Mouse (Mus musculus): ENCODE data around the gene Rnf20. TPM values are rescaled to one million over a fixed set of nuclear protein-coding genes. Genes with fewer than 3 reads are reported as not detected.
"Not testable (repeated sequence)": the region's sequence is repeated elsewhere in the genome, so short reads cannot be mapped to it uniquely, and the experiment has no call there.

Rnf20 gene
- polyA plus RNA-seq, 1 experiment from 2014 or later = 68.2 TPM

DNA sequence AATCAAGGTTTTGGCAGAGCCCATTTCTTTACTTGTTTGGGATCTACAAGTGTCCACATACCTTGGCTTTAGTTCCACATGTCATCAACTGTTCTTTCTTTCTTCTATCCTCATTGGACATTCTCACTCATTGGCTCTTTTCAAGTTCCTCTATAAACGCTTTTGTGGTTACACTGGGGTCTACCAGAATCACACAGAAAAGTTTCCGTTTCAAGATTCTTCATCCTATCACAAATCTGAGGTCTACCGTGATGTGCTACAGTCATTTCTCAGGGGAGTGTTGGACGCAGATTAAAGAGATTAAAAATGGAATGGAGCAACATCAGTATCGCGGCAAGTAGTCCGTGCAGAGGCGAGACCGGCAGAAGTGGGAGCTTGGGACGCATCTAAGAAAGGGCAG is 14.9 kb upstream of the Rnf20 start:
- Histone ChIP-seq H3K9ac (replicated peaks) (no peak overlapping the region), H3K27me3 (no peaks in the 10 kb centered on the region), H3K36me3 (no peaks in the 10 kb centered on the region), H3K4me3 (no peak overlapping the region), H3K9me3 (no peaks in the 10 kb centered on the region), H3K4me2 (replicated peaks) (no peak overlapping the region), H3K4me1 (no peaks in the 10 kb centered on the region), H3K27ac (replicated peaks) (no peak overlapping the region)
- WGBS = 93% methylated on average over 10 of the region's 10 CpGs
- ATAC-seq (ENCODE audit: low FRiP score, low read depth) = no peak

DNA sequence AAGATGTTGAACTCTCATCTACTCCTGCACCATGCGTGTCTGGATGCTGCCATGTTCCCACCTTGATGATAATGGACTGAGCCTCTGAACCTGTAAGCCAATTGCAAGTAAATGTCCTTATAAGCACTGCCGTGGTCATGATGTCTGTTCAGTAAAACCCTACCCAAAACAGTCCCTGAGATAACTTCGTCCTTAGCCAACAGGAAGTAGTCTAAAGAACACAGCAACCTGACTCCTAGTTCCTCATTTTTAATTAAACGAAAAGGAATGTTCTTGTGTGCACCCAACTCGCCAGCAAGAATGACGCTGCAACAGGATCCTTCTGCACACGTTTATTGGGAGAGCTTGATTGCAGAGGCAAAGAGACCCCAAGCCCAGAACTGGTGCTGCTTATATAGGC is 11.9 kb upstream of the Rnf20 start:
- ATAC-seq (ENCODE audit: low FRiP score, low read depth); H3K9me3 ChIP-seq; H3K27ac ChIP-seq (replicated peaks); H3K27me3 ChIP-seq; H3K4me2 ChIP-seq (replicated peaks); H3K4me1 ChIP-seq; H3K36me3 ChIP-seq; H3K9ac ChIP-seq (replicated peaks); H3K4me3 ChIP-seq: not testable (repeated sequence)
- 90% methylated on average over 7 of the region's 7 CpGs for WGBS

DNA sequence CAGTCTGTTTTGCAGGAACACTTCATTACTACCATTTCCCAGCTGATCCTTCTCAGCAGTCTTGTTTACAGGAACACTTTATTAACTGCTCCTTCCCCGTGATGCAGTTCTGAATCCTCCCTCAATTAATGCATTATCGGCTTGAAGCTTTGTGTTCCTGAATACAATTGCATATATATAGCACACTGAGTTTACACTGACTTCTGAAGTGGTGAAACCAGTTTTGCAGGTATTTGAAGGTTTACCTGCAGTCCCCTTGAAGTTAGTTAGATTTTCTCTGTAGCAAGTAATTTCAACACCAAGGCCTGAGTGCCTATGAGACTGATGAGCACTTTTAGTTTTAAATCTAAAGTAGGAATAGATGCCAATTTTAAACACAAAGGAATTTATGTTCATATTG is 9.5 kb upstream of the Rnf20 start:
- 85% methylated on average over 2 of the region's 2 CpGs for WGBS
- no peak for ATAC-seq (ENCODE audit: low FRiP score, low read depth)

DNA sequence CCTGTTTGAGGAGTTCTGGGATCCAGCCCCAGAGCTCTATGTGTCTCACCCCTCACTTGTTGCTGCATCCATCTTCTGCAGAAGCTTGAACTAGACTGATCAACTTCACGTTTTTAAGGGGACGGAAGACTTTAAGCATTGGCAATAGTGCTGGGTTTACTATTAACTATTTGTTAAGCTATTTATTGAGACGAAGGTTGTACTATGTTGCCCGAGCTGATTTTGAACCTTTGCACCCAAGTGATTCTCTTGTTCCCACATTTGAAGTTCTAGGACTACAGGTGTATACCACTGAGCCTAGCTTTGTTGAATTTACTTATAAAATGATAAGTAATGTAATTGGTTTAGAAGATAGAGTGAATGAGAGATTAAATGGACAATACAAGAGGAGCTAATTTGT is 7.9 kb upstream of the Rnf20 start:
- no peak overlapping the region for H3K27ac ChIP-seq (replicated peaks)
- 90% methylated on average over 4 of the region's 4 CpGs for WGBS
- H3K9me3 ChIP-seq = no peaks in the 10 kb centered on the region
- no peak overlapping the region for H3K4me2 ChIP-seq (replicated peaks)
- H3K27me3 ChIP-seq = no peaks in the 10 kb centered on the region
- no peak for ATAC-seq (ENCODE audit: low FRiP score, low read depth)
- H3K9ac ChIP-seq (replicated peaks) = no peak overlapping the region
- H3K4me3 ChIP-seq = no peak overlapping the region
- H3K36me3 ChIP-seq = no peaks in the 10 kb centered on the region
- no peaks in the 10 kb centered on the region for H3K4me1 ChIP-seq

More for the DNA sequence above, 9.5 kb upstream of the Rnf20 start:
- Histone ChIP-seq H3K9me3 (no peaks in the 10 kb centered on the region), H3K4me1 (no peaks in the 10 kb centered on the region), H3K4me2 (replicated peaks) (no peak overlapping the region), H3K36me3 (no peaks in the 10 kb centered on the region), H3K27ac (replicated peaks) (no peak overlapping the region), H3K4me3 (no peak overlapping the region), H3K9ac (replicated peaks) (no peak overlapping the region), H3K27me3 (no peaks in the 10 kb centered on the region)

DNA sequence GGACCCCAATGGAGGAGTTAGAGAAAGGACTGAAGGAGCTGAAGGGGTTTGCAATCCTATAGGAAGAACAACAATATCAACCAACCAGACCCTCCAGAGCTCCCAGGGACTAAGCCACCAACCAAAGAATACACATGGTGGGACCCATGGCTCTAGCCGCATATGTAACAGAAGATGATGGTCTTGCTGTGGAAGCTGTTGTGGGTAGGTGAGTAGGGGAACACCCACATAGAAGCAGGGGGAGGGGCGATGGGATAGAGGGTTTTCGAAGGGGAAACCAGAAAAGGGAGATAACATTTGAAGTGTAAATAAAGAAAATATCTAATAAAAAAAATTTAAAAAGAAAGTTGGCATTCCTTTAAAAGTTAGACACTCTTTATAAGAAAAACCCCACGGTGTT is 6.8 kb upstream of the Rnf20 start:
- not testable (repeated sequence) for ATAC-seq (ENCODE audit: low FRiP score, low read depth); H3K9ac ChIP-seq (replicated peaks); H3K36me3 ChIP-seq; H3K27me3 ChIP-seq; H3K9me3 ChIP-seq; H3K27ac ChIP-seq (replicated peaks); H3K4me3 ChIP-seq; H3K4me2 ChIP-seq (replicated peaks); H3K4me1 ChIP-seq
- 88% methylated on average over 4 of the region's 4 CpGs for WGBS

DNA sequence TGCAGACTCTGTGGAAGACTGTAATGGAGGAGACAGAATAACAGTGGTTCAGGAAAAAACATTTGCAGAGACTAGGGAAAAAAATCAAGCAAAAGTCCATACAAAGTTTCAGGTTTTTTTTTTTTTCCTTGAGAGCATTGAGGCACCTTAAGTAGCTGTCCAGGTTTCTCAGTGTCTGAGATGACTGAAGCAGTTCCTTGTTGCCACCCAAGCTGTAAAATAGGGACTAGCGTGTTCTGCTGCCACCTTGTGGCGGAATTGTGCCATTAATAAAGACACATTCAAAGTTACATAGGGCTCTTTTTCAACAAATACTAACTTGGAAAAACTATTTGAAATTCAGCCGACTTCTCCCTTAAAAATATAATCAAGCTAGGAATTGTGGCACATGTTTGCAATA is 4.8 kb upstream of the Rnf20 start:
- no peaks in the 10 kb centered on the region for H3K4me1 ChIP-seq
- no peak overlapping the region for H3K4me3 ChIP-seq
- ATAC-seq (ENCODE audit: low FRiP score, low read depth) = no peak
- no peak overlapping the region for H3K27ac ChIP-seq (replicated peaks)
- WGBS = 7% methylated on average over 3 of the region's 3 CpGs
- H3K9ac ChIP-seq (replicated peaks) = no peak overlapping the region
- H3K9me3 ChIP-seq = no peaks in the 10 kb centered on the region
- no peak overlapping the region for H3K4me2 ChIP-seq (replicated peaks)
- no peaks in the 10 kb centered on the region for H3K36me3 ChIP-seq
- H3K27me3 ChIP-seq = no peaks in the 10 kb centered on the region

DNA sequence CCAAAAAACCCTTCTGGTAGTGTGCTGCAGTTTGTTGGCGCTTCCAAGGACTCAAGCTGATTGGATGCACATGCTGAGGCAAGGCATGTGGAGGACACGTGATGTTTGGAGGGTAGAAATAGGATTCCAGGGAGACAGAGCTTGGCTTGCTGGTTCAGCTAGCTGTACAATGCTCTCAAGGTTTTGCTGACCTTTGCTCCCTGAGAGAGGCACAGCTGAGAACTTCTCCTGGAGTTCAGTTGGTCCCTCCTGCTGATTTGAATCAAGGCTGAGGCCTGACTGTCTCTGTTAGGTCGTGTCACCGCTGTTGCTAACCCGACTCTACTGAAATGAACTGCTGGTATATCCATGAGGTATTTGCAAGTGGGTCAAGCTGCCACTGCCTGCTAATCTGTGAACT is 2.9 kb upstream of the Rnf20 start:
- ATAC-seq (ENCODE audit: low FRiP score, low read depth) = no peak
- H3K27ac ChIP-seq (replicated peaks) = no peak overlapping the region
- 0 out of 2 replicates have a peak, but pooled peaks cover under 1% of the 10 kb centered on the region for H3K36me3 ChIP-seq
- WGBS = 79% methylated on average over 5 of the region's 5 CpGs
- H3K4me3 ChIP-seq = no peak overlapping the region
- no peak overlapping the region for H3K9ac ChIP-seq (replicated peaks)
- H3K4me2 ChIP-seq (replicated peaks) = no peak overlapping the region
- peaks cover 4% of the 10 kb centered on the region for H3K4me1 ChIP-seq
- H3K9me3 ChIP-seq = no peaks in the 10 kb centered on the region
- H3K27me3 ChIP-seq = no peaks in the 10 kb centered on the region

DNA sequence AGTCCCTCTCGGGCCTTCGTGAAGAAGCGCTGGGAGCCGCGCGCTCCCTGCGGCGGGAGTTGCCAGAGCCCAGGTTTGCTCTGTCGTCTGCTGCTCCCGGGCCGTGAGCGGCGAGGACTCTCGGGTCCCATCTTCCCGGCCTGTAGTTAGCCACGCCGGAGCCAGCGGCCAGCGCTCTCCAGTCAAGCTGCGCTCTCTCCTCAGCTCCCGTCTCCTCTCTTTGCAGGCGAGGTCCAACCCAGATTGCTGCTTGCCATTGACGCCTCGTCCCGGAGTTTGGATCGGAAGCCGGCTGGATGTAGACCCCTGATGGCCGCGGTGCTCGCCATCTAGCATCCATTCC is 304 bp downstream of the Rnf20 start:
- peak; percentile 82; the same call in 1 of the 2 replicates for ATAC-seq (ENCODE audit: low FRiP score, low read depth)
- Histone ChIP-seq H3K4me3 (peak overlapping the region; percentile 60), H3K4me1 (peaks cover 4% of the 10 kb centered on the region), H3K27ac (replicated peaks) (peak overlapping the region; percentile 78), H3K9ac (replicated peaks) (peak overlapping the region; percentile 82), H3K27me3 (no peaks in the 10 kb centered on the region), H3K9me3 (no peaks in the 10 kb centered on the region), H3K36me3 (peaks cover 30% of the 10 kb centered on the region), H3K4me2 (replicated peaks) (peak overlapping the region; percentile 80)
- under 1% methylated on average over 30 of the region's 30 CpGs for WGBS

DNA sequence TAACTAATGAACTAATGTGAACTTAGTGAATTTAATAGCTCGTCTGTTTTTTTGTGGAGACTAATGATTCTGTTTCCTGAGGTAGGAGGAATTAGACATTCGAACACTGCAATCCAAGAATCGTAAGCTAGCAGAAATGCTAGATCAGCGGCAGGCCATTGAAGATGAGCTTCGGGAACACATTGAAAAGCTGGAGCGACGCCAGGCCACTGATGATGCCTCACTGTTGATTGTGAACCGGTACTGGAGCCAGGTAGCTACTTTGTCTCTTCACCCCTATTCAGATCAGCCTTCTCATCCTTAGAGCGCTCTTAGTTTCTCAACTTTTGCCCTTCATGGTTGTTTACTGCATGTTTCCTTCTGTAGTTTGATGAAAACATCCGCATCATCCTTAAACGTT is 6.0 kb downstream of the Rnf20 start:
- H3K9ac ChIP-seq (replicated peaks) = no peak overlapping the region
- peaks cover 64% of the 10 kb centered on the region for H3K36me3 ChIP-seq
- no peaks in the 10 kb centered on the region for H3K27me3 ChIP-seq
- H3K4me3 ChIP-seq = no peak overlapping the region
- peaks cover 4% of the 10 kb centered on the region for H3K4me1 ChIP-seq
- WGBS = 94% methylated on average over 11 of the region's 11 CpGs
- H3K27ac ChIP-seq (replicated peaks) = no peak overlapping the region
- no peak for ATAC-seq (ENCODE audit: low FRiP score, low read depth)
- no peaks in the 10 kb centered on the region for H3K9me3 ChIP-seq
- H3K4me2 ChIP-seq (replicated peaks) = no peak overlapping the region

DNA sequence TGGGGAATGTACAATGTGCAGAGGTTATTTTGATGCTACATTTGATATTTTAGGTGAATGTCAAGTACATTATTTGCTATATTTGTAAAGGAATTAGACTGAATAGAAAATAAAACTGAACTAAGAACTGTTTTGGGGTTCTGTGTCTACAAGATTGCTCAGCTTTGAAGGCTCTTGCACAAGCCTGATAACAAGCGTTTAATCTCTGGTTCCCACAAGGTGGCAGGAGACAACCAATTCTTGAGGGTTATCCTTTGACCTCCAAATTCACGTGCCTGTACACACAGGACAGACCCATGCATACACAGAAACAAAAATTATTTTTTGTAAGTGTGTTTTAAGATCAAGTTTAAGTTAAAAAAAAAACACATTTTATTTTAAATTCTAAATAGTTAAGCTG is 8.1 kb downstream of the Rnf20 start:
- 68% methylated on average over 2 of the region's 2 CpGs for WGBS
- no peak for ATAC-seq (ENCODE audit: low FRiP score, low read depth)
- peaks cover 70% of the 10 kb centered on the region for H3K36me3 ChIP-seq
- no peak overlapping the region for H3K4me2 ChIP-seq (replicated peaks)
- no peak overlapping the region for H3K4me3 ChIP-seq
- H3K27ac ChIP-seq (replicated peaks) = no peak overlapping the region
- no peaks in the 10 kb centered on the region for H3K9me3 ChIP-seq
- H3K4me1 ChIP-seq = no peaks in the 10 kb centered on the region
- no peaks in the 10 kb centered on the region for H3K27me3 ChIP-seq
- no peak overlapping the region for H3K9ac ChIP-seq (replicated peaks)

DNA sequence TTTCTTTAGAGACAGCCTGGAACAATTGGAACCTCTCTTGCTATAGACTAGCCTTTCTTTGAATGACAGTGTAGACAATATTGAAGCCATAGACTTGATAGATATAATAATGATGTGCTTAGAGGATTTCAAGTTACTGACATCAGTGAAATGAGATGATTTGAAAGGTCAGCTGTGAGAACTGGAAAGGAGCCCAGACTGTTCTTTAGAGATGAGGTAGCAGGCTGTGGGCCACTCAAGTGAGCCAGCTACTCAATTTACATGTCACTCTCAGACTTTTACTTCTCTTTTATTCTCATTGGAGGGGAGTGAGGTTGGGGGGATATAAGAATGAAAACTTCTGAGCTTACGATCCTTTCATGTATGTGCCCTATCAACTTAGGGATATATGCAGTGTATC is 27.6 kb downstream of the Rnf20 start:
- Histone ChIP-seq H3K27me3 (no peaks in the 10 kb centered on the region), H3K9me3 (no peaks in the 10 kb centered on the region), H3K9ac (replicated peaks) (no peak overlapping the region), H3K27ac (replicated peaks) (no peak overlapping the region), H3K4me1 (no peaks in the 10 kb centered on the region), H3K36me3 (peaks cover 60% of the 10 kb centered on the region), H3K4me3 (no peak overlapping the region), H3K4me2 (replicated peaks) (no peak overlapping the region)
- no peak for ATAC-seq (ENCODE audit: low FRiP score, low read depth)
- WGBS = 87% methylated on average over 1 of the region's 1 CpGs

DNA sequence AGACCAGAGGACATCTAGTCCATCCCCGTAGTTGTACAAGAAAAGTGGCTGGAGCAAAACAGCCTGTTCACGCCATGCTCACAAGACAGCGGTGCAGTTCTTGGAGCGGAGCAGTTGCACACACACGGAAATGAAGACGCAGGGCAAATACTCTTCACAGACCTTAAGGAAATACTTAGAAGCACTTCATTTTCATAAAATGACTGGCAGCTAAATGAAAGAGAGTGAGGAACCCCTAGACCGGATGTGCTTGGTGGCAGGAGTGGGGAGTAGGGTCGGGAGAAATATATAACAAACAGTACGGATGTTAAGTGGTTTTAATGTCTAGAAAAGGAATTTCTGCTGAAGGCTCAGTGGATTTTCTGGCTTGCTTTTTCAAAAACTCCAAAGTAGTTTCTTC is 29.9 kb downstream of the Rnf20 start:
- H3K9me3 ChIP-seq = no peaks in the 10 kb centered on the region
- no peak overlapping the region for H3K4me3 ChIP-seq
- no peaks in the 10 kb centered on the region for H3K27me3 ChIP-seq
- no peak overlapping the region for H3K9ac ChIP-seq (replicated peaks)
- ATAC-seq (ENCODE audit: low FRiP score, low read depth) = no peak
- H3K4me2 ChIP-seq (replicated peaks) = no peak overlapping the region
- peaks cover 47% of the 10 kb centered on the region for H3K36me3 ChIP-seq
- H3K4me1 ChIP-seq = no peaks in the 10 kb centered on the region
- WGBS = 93% methylated on average over 9 of the region's 9 CpGs
- no peak overlapping the region for H3K27ac ChIP-seq (replicated peaks)

DNA sequence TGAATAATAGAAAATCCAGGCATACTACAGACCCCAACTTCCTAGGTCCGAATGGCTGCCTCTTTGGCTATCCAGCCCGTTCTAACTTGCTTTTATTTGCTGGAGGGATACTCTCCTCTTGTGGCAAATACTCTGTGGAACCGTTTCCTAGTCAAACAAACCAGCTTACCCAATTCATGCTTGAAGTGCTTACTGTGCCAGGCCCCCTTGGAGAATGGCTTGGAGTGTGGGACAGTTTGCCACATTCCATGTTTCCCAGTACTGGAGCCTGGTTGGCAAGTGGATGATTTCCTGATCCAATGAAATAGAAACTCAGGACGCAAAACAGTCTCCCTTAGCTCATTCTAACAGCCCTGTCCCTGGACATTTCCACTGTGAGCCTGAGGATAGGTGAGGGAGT is 30.4 kb downstream of the Rnf20 start:
- Histone ChIP-seq H3K9me3 (no peaks in the 10 kb centered on the region), H3K27ac (replicated peaks) (no peak overlapping the region), H3K9ac (replicated peaks) (no peak overlapping the region), H3K27me3 (no peaks in the 10 kb centered on the region), H3K36me3 (peaks cover 42% of the 10 kb centered on the region), H3K4me1 (no peaks in the 10 kb centered on the region), H3K4me3 (no peak overlapping the region), H3K4me2 (replicated peaks) (no peak overlapping the region)
- 91% methylated on average over 4 of the region's 4 CpGs for WGBS
- no peak for ATAC-seq (ENCODE audit: low FRiP score, low read depth)

Measured in midbrain, embryonic 12.5 days (tissue).